Mouse (Mus musculus) layer of hippocampus, adult 9-11 months (tissue): ENCODE results near the gene Itpkb.

ENCODE experiments used
- DNase-seq: peaks from one replicate; pipeline ENCODE4 v3.0.0; 2022

Itpkb gene

GRCm38 (mm10) chr1:180330145-180330706, at the start of gene Itpkb:
Itpkb (plus strand) TSS chr1:180330485.
- DNase-seq, result peak; percentile 50

- no peak for DNase-seq
Observed at GRCm38 (mm10) chr1:180282581-180282980, 47.7 kb upstream of the Itpkb start.

GRCm38 (mm10) chr1:180283813-180284768, 46.2 kb upstream of the Itpkb start:
- DNase-seq, result no peak

- DNase-seq, result no peak
Observed at GRCm38 (mm10) chr1:180286081-180286831, 44.0 kb upstream of the Itpkb start.

- DNase-seq, result no peak
Observed at GRCm38 (mm10) chr1:180288227-180288626, 42.1 kb upstream of the Itpkb start.

- DNase-seq, result no peak
Observed at GRCm38 (mm10) chr1:180288872-180289468, 41.3 kb upstream of the Itpkb start.

GRCm38 (mm10) chr1:180289788-180290187, 40.5 kb upstream of the Itpkb start:
- no peak for DNase-seq

GRCm38 (mm10) chr1:180290358-180290757, 39.9 kb upstream of the Itpkb start:
- DNase-seq, result no peak

GRCm38 (mm10) chr1:180296088-180296487, 34.2 kb upstream of the Itpkb start:
- peak; percentile 18 for DNase-seq

- DNase-seq, result no peak
Observed at GRCm38 (mm10) chr1:180299697-180300096, 30.6 kb upstream of the Itpkb start.

- no peak for DNase-seq
Observed at GRCm38 (mm10) chr1:180300292-180300691, 30.0 kb upstream of the Itpkb start.

- no peak for DNase-seq
Observed at GRCm38 (mm10) chr1:180300997-180301396, 29.3 kb upstream of the Itpkb start.

GRCm38 (mm10) chr1:180302253-180303120, 27.8 kb upstream of the Itpkb start:
- DNase-seq, result peak; percentile 20

- DNase-seq, result no peak
Observed at GRCm38 (mm10) chr1:180303600-180303999, 26.7 kb upstream of the Itpkb start.

- DNase-seq, result no peak
Observed at GRCm38 (mm10) chr1:180306889-180307288, 23.4 kb upstream of the Itpkb start.

GRCm38 (mm10) chr1:180307661-180308060, 22.6 kb upstream of the Itpkb start:
- DNase-seq, result no peak

- no peak for DNase-seq
Observed at GRCm38 (mm10) chr1:180308897-180309296, 21.4 kb upstream of the Itpkb start.

- DNase-seq, result no peak
Observed at GRCm38 (mm10) chr1:180312286-180312685, 18.0 kb upstream of the Itpkb start.

GRCm38 (mm10) chr1:180312792-180313311, 17.4 kb upstream of the Itpkb start:
- DNase-seq, result no peak

GRCm38 (mm10) chr1:180313517-180314440, 16.5 kb upstream of the Itpkb start:
- DNase-seq, result no peak

- no peak for DNase-seq
Observed at GRCm38 (mm10) chr1:180314641-180315040, 15.6 kb upstream of the Itpkb start.
